Mouse (Mus musculus): ENCODE measurements around the gene Slit3.

GRCm38 (mm10) chr11:35473617-35473996 lies 352.6 kb downstream of the Slit3 start:
- TF ChIP-seq GATA1 (IDR thresholded peaks at IDR 0.05; ENCODE audit: borderline replicate concordance, low read length) (no peak), FLI1 (IDR thresholded peaks at IDR 0.05; ENCODE audit: low read length) (no peak)
